Mouse (Mus musculus) kidney, embryonic 16.5 days (tissue): ENCODE results near the gene Sox5. TPM values are rescaled to one million over a fixed set of nuclear protein-coding genes. Genes with fewer than 3 reads are reported as not detected.

Experiments used
- ATAC-seq: fragments of 200-750 bp; cut with Nextera tagmentation; 2 replicates; pipeline ENCODE4 v1.8.0; 2017; ENCODE audit warnings: moderate TSS enrichment; ENCODE audit not compliant: low FRiP score, low TSS enrichment
- H3K27ac ChIP-seq: fragments of 300-500 bp; sonication (generic); 2 replicates; pipeline ENCODE4 v1.5.1; 2014; ENCODE audit warnings: low read length
- H3K27me3 ChIP-seq: fragments of 300-500 bp; sonication (generic); 2 replicates; pipeline ENCODE4 v1.6.1; 2014; ENCODE audit warnings: low read length, control low read depth, mixed read lengths; ENCODE audit not compliant: insufficient read depth
- H3K36me3 ChIP-seq: fragments of 300-500 bp; sonication (generic); 2 replicates; pipeline ENCODE4 v1.6.1; 2014; ENCODE audit warnings: low read length, control low read depth, mixed read lengths; ENCODE audit not compliant: insufficient read depth
- H3K4me1 ChIP-seq: fragments of 300-500 bp; sonication (generic); 2 replicates; pipeline ENCODE4 v1.6.1; 2014; ENCODE audit warnings: low read length, control low read depth, mixed read lengths; ENCODE audit not compliant: insufficient read depth
- H3K4me2 ChIP-seq: fragments of 300-500 bp; sonication (generic); replicated peaks from 2 replicates; pipeline ENCODE4 v1.6.1; 2014; ENCODE audit warnings: low read depth, low read length
- H3K4me3 ChIP-seq: fragments of 300-500 bp; sonication (generic); 2 replicates; pipeline ENCODE4 v1.5.1; 2014; ENCODE audit warnings: mild to moderate bottlenecking, low read length
- H3K9ac ChIP-seq: fragments of 300-500 bp; sonication (generic); replicated peaks from 2 replicates; pipeline ENCODE4 v1.6.1; 2014; ENCODE audit warnings: low read length
- H3K9me3 ChIP-seq: fragments of 300-500 bp; sonication (generic); 2 replicates; pipeline ENCODE4 v1.6.1; 2016; ENCODE audit warnings: low read length, control low read depth
- WGBS: fragments of 180-500 bp; shearing (Covaris S2); extraction: QIAGEN DNeasy Blood & Tissue Kit; methylation state at CpG from one replicate; pipeline ENCODE4 v1.1.7; 2014; 5-methylcytosine and 5-hydroxymethylcytosine counted together
- polyA plus RNA-seq: library from polyadenylated mRNA; unstranded; fragments of >200 nt; fragmentation: Nextera tagmentation; extraction: Ambion mirVana; gene quantifications from 2 replicates; pipeline ENCODE4 v1.2.1, GENCODE M21; 2015

Sox5 gene
- polyA plus RNA-seq, 1 experiment from 2014 or later: 14.8 TPM

- H3K27ac ChIP-seq: no peak overlapping the region
- no peaks in the 10 kb centered on the region for H3K9me3 ChIP-seq
- ATAC-seq: no peak
- H3K4me1 ChIP-seq: no peaks in the 10 kb centered on the region; the same call in 1 of the 2 replicates
- no peak overlapping the region for H3K9ac ChIP-seq
- no peak overlapping the region for H3K4me2 ChIP-seq
- H3K4me3 ChIP-seq: no peak overlapping the region
- WGBS: 91% methylated on average over 8 of the region's 8 CpGs
- H3K36me3 ChIP-seq: no peaks in the 10 kb centered on the region
- H3K27me3 ChIP-seq: no peaks in the 10 kb centered on the region
Measured at GRCm38 (mm10) chr6:144515905-144516304, 265.9 kb downstream of the Sox5 start.

- no peaks in the 10 kb centered on the region for H3K9me3 ChIP-seq
- no peak overlapping the region for H3K4me3 ChIP-seq
- WGBS: 69% methylated on average over 8 of the region's 8 CpGs
- no peaks in the 10 kb centered on the region; the same call in 1 of the 2 replicates for H3K4me1 ChIP-seq
- H3K9ac ChIP-seq: no peak overlapping the region
- H3K4me2 ChIP-seq: no peak overlapping the region
- no peak overlapping the region for H3K27ac ChIP-seq
- no peaks in the 10 kb centered on the region for H3K36me3 ChIP-seq
- ATAC-seq: no peak
- no peaks in the 10 kb centered on the region for H3K27me3 ChIP-seq
Measured at GRCm38 (mm10) chr6:144513761-144514160, 268.0 kb downstream of the Sox5 start.

GRCm38 (mm10) chr6:144511925-144512324, 269.9 kb downstream of the Sox5 start:
- H3K36me3 ChIP-seq: no peaks in the 10 kb centered on the region
- 81% methylated on average over 7 of the region's 7 CpGs for WGBS
- no peaks in the 10 kb centered on the region; the same call in 1 of the 2 replicates for H3K4me1 ChIP-seq
- H3K27ac ChIP-seq: no peak overlapping the region
- ATAC-seq: no peak
- H3K27me3 ChIP-seq: no peaks in the 10 kb centered on the region
- H3K9ac ChIP-seq: no peak overlapping the region
- no peak overlapping the region for H3K4me2 ChIP-seq
- H3K9me3 ChIP-seq: no peaks in the 10 kb centered on the region
- H3K4me3 ChIP-seq: no peak overlapping the region

- no peak overlapping the region for H3K4me3 ChIP-seq
- 83% methylated on average over 6 of the region's 6 CpGs for WGBS
- H3K27me3 ChIP-seq: no peaks in the 10 kb centered on the region
- H3K4me1 ChIP-seq: no peaks in the 10 kb centered on the region; the same call in 1 of the 2 replicates
- H3K36me3 ChIP-seq: no peaks in the 10 kb centered on the region
- H3K9ac ChIP-seq: no peak overlapping the region
- no peaks in the 10 kb centered on the region for H3K9me3 ChIP-seq
- no peak overlapping the region for H3K4me2 ChIP-seq
- no peak overlapping the region for H3K27ac ChIP-seq
- ATAC-seq: no peak
Measured at GRCm38 (mm10) chr6:144510147-144510546, 271.6 kb downstream of the Sox5 start.

- no peaks in the 10 kb centered on the region for H3K9me3 ChIP-seq
- no peaks in the 10 kb centered on the region for H3K36me3 ChIP-seq
- H3K4me1 ChIP-seq: no peaks in the 10 kb centered on the region
- no peak overlapping the region for H3K4me2 ChIP-seq
- no peak for ATAC-seq
- no peaks in the 10 kb centered on the region for H3K27me3 ChIP-seq
- WGBS: 42% methylated on average over 5 of the region's 5 CpGs
- no peak overlapping the region for H3K27ac ChIP-seq
- H3K4me3 ChIP-seq: no peak overlapping the region
- H3K9ac ChIP-seq: no peak overlapping the region
Measured at GRCm38 (mm10) chr6:144504197-144504551, 277.6 kb downstream of the Sox5 start.

- Histone ChIP-seq H3K9me3 (no peaks in the 10 kb centered on the region), H3K4me2 (no peak overlapping the region), H3K27me3 (no peaks in the 10 kb centered on the region), H3K27ac (no peak overlapping the region), H3K36me3 (no peaks in the 10 kb centered on the region), H3K4me1 (no peaks in the 10 kb centered on the region), H3K9ac (no peak overlapping the region), H3K4me3 (no peak overlapping the region)
- 86% methylated on average over 11 of the region's 11 CpGs for WGBS
- no peak for ATAC-seq
Measured at GRCm38 (mm10) chr6:144503399-144504196, 278.2 kb downstream of the Sox5 start.

- Histone ChIP-seq H3K27me3 (no peaks in the 10 kb centered on the region), H3K4me3 (no peak overlapping the region), H3K4me1 (no peaks in the 10 kb centered on the region), H3K36me3 (no peaks in the 10 kb centered on the region), H3K4me2 (no peak overlapping the region), H3K9me3 (peaks cover 4% of the 10 kb centered on the region; the same call in 1 of the 2 replicates), H3K27ac (no peak overlapping the region), H3K9ac (no peak overlapping the region)
- 86% methylated on average over 5 of the region's 5 CpGs for WGBS
- ATAC-seq: no peak
Measured at GRCm38 (mm10) chr6:144501439-144501838, 280.3 kb downstream of the Sox5 start.

GRCm38 (mm10) chr6:144498177-144498576, 283.6 kb downstream of the Sox5 start:
- no peaks in the 10 kb centered on the region for H3K27me3 ChIP-seq
- no peaks in the 10 kb centered on the region for H3K36me3 ChIP-seq
- no peak overlapping the region for H3K4me2 ChIP-seq
- H3K4me3 ChIP-seq: no peak overlapping the region
- WGBS: 92% methylated on average over 5 of the region's 5 CpGs
- H3K27ac ChIP-seq: no peak overlapping the region
- ATAC-seq: no peak
- H3K9ac ChIP-seq: no peak overlapping the region
- H3K4me1 ChIP-seq: no peaks in the 10 kb centered on the region
- H3K9me3 ChIP-seq: peaks cover 4% of the 10 kb centered on the region; the same call in 1 of the 2 replicates

- no peak overlapping the region for H3K4me2 ChIP-seq
- ATAC-seq: no peak
- no peaks in the 10 kb centered on the region for H3K27me3 ChIP-seq
Measured at GRCm38 (mm10) chr6:144491761-144492415, 289.9 kb downstream of the Sox5 start.

GRCm38 (mm10) chr6:144490896-144491295, 290.9 kb downstream of the Sox5 start:
- Histone ChIP-seq H3K27me3 (no peaks in the 10 kb centered on the region), H3K27ac (no peak overlapping the region), H3K4me3 (no peak overlapping the region), H3K4me2 (no peak overlapping the region), H3K4me1 (no peaks in the 10 kb centered on the region), H3K9ac (no peak overlapping the region), H3K36me3 (peaks cover 4% of the 10 kb centered on the region; the same call in 1 of the 2 replicates), H3K9me3 (peaks cover 14% of the 10 kb centered on the region)
- no peak for ATAC-seq
- WGBS: 93% methylated on average over 5 of the region's 5 CpGs

More at GRCm38 (mm10) chr6:144491761-144492415, 289.9 kb downstream of the Sox5 start:
- Histone ChIP-seq H3K9ac (no peak overlapping the region), H3K36me3 (peaks cover 1% of the 10 kb centered on the region; the same call in 1 of the 2 replicates), H3K4me3 (no peak overlapping the region), H3K9me3 (peaks cover 11% of the 10 kb centered on the region), H3K27ac (no peak overlapping the region), H3K4me1 (no peaks in the 10 kb centered on the region)
- 49% methylated on average over 11 of the region's 11 CpGs for WGBS
